Mouse (Mus musculus): Measurements from ENCODE around the gene Itga11. TPM values are rescaled to one million over a fixed set of nuclear protein-coding genes. Genes with fewer than 3 reads are reported as not detected.

The Itga11 gene
- polyA plus RNA-seq, 1 experiment, result 0.47 TPM

DNA sequence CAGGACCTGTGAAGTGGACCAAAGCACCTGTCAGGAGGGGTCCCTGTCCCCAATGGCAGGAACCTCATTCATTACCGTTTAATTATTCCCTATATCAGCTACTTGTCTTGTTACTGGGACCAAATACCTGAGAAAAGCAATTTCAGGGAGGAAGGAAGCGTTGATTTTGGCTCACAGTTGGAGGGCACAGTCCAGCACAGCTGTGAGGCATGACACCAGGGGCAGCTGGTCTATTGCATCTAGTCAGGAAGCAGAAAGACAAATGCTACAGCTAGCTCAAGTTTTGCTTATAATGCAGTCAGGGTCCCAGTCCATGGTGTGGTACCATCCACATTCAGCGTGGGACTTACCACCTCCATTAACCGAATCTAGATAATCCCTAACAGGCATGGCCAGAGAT is 29.6 kb downstream of the Itga11 start:
- Histone ChIP-seq H3K4me1 (replicated peaks; ENCODE audit: control insufficient read depth, insufficient read depth, low read length) (peaks cover 2% of the 10 kb centered on the region; the same call in 1 of the 2 replicates), H3K27ac (ENCODE audit: control insufficient read depth, insufficient read depth, low read length) (no peak overlapping the region), H3K4me3 (ENCODE audit: control insufficient read depth, insufficient read depth, low read length) (no peak overlapping the region), H3K36me3 (ENCODE audit: control insufficient read depth, insufficient read depth, low read length) (no peaks in the 10 kb centered on the region), H3K27me3 (ENCODE audit: control insufficient read depth, insufficient read depth, low read length) (no peaks in the 10 kb centered on the region)
- TF ChIP-seq POLR2A (IDR thresholded peaks at IDR 0.05; ENCODE audit: control insufficient read depth, extremely low read depth, insufficient read depth, low read length, poor library complexity) (no peak), CTCF (IDR thresholded peaks at IDR 0.05; ENCODE audit: borderline replicate concordance, control insufficient read depth, extremely low read depth, insufficient read depth, low read length, poor library complexity) (no peak)
- 87% methylated on average over 4 of the region's 4 CpGs for WGBS
- DNase-seq, result no peak

- no peaks in the 10 kb centered on the region for H3K27me3 ChIP-seq (ENCODE audit: control insufficient read depth, insufficient read depth, low read length)
- DNase-seq, result no peak
- H3K27ac ChIP-seq (ENCODE audit: control insufficient read depth, insufficient read depth, low read length), result no peak overlapping the region
- H3K4me1 ChIP-seq (replicated peaks; ENCODE audit: control insufficient read depth, insufficient read depth, low read length), result peaks cover 2% of the 10 kb centered on the region; the same call in 1 of the 2 replicates
- no peaks in the 10 kb centered on the region for H3K36me3 ChIP-seq (ENCODE audit: control insufficient read depth, insufficient read depth, low read length)
- TF ChIP-seq CTCF (IDR thresholded peaks at IDR 0.05; ENCODE audit: borderline replicate concordance, control insufficient read depth, extremely low read depth, insufficient read depth, low read length, poor library complexity), result no peak
- TF ChIP-seq POLR2A (IDR thresholded peaks at IDR 0.05; ENCODE audit: control insufficient read depth, extremely low read depth, insufficient read depth, low read length, poor library complexity), result no peak
- H3K4me3 ChIP-seq (ENCODE audit: control insufficient read depth, insufficient read depth, low read length), result no peak overlapping the region
- 41% methylated on average over 6 of the region's 6 CpGs for WGBS
Observed at GRCm38 (mm10) chr9:62707870-62708269, 30.2 kb downstream of the Itga11 start.

DNA sequence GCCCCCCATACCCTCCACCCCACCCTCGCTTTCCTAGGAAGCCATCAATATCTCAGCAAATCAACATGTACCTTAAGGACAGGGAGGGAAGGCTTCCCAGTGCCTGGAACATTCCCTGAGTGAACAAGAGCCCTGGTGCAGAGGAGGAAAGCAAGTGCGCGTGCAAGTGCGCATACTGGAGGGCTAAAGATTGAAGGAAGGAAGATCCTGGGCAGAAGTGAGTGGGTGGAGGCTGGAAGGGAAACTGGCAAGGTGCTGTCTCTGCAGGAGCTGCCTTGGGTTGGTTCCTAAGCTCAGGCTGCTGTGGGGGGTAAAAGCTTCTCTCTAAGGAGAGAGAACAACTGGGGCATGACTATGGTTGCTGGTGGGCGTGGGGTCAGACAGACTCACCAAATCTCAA is 32.4 kb downstream of the Itga11 start:
- Histone ChIP-seq H3K4me3 (ENCODE audit: control insufficient read depth, insufficient read depth, low read length) (no peak overlapping the region), H3K27ac (ENCODE audit: control insufficient read depth, insufficient read depth, low read length) (no peak overlapping the region), H3K4me1 (replicated peaks; ENCODE audit: control insufficient read depth, insufficient read depth, low read length) (peaks cover 2% of the 10 kb centered on the region; the same call in 1 of the 2 replicates), H3K36me3 (ENCODE audit: control insufficient read depth, insufficient read depth, low read length) (no peaks in the 10 kb centered on the region), H3K27me3 (ENCODE audit: control insufficient read depth, insufficient read depth, low read length) (no peaks in the 10 kb centered on the region)
- DNase-seq, result no peak
- TF ChIP-seq POLR2A (IDR thresholded peaks at IDR 0.05; ENCODE audit: control insufficient read depth, extremely low read depth, insufficient read depth, low read length, poor library complexity) (no peak), CTCF (IDR thresholded peaks at IDR 0.05; ENCODE audit: borderline replicate concordance, control insufficient read depth, extremely low read depth, insufficient read depth, low read length, poor library complexity) (no peak)
- WGBS, result 89% methylated on average over 5 of the region's 5 CpGs

DNA sequence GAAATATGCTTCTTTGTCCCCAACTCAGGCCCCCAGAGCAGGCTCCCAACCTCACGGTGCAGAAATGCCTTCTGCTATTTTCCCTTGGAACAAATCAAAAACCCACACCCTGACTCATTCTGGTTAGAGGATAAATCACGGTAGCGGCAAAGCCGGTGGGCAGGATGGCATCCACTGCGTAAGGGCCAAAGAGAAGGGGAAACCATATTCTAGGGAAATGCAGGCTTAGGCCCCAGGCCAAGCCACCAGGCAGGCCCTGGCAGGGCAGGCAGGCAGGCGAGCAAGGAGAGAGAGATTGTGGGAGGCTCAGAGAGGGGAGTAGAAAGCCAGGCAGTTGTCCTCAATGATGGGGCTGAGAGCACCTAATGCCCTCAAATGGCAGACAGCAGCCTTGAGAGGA is 34.7 kb downstream of the Itga11 start:
- Histone ChIP-seq H3K36me3 (ENCODE audit: control insufficient read depth, insufficient read depth, low read length) (no peaks in the 10 kb centered on the region), H3K27ac (ENCODE audit: control insufficient read depth, insufficient read depth, low read length) (no peak overlapping the region), H3K4me3 (ENCODE audit: control insufficient read depth, insufficient read depth, low read length) (no peak overlapping the region), H3K4me1 (replicated peaks; ENCODE audit: control insufficient read depth, insufficient read depth, low read length) (peaks cover 2% of the 10 kb centered on the region; the same call in 1 of the 2 replicates), H3K27me3 (ENCODE audit: control insufficient read depth, insufficient read depth, low read length) (no peaks in the 10 kb centered on the region)
- TF ChIP-seq CTCF (IDR thresholded peaks at IDR 0.05; ENCODE audit: borderline replicate concordance, control insufficient read depth, extremely low read depth, insufficient read depth, low read length, poor library complexity), result no peak
- no peak for TF ChIP-seq POLR2A (IDR thresholded peaks at IDR 0.05; ENCODE audit: control insufficient read depth, extremely low read depth, insufficient read depth, low read length, poor library complexity)
- no peak for DNase-seq
- WGBS, result 82% methylated on average over 6 of the region's 6 CpGs

DNA sequence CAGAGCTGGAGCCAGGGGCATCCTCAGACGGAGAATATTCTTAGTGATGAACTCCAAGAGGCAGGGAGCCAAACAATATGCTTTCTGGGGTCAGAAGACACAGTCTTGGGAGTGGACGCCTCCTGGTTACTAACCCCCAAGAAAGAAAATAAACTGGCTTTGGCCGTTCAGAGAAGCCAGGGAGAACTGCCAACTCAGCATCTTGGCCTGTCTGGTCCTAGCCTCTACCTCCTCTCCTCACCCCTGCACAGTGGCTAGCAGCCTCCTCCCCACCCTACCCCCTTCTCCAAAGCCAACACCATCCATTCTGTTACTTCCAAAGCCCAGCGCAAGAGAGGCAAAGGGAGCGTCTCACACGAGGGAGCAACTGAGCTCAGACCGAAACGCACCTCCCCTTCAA is 35.4 kb downstream of the Itga11 start:
- Histone ChIP-seq H3K36me3 (ENCODE audit: control insufficient read depth, insufficient read depth, low read length) (no peaks in the 10 kb centered on the region), H3K4me3 (ENCODE audit: control insufficient read depth, insufficient read depth, low read length) (no peak overlapping the region), H3K27me3 (ENCODE audit: control insufficient read depth, insufficient read depth, low read length) (no peaks in the 10 kb centered on the region), H3K4me1 (replicated peaks; ENCODE audit: control insufficient read depth, insufficient read depth, low read length) (peaks cover 4% of the 10 kb centered on the region), H3K27ac (ENCODE audit: control insufficient read depth, insufficient read depth, low read length) (no peak overlapping the region)
- WGBS, result 92% methylated on average over 8 of the region's 8 CpGs
- no peak for TF ChIP-seq POLR2A (IDR thresholded peaks at IDR 0.05; ENCODE audit: control insufficient read depth, extremely low read depth, insufficient read depth, low read length, poor library complexity)
- no peak for TF ChIP-seq CTCF (IDR thresholded peaks at IDR 0.05; ENCODE audit: borderline replicate concordance, control insufficient read depth, extremely low read depth, insufficient read depth, low read length, poor library complexity)
- DNase-seq, result no peak

- no peaks in the 10 kb centered on the region for H3K36me3 ChIP-seq (ENCODE audit: control insufficient read depth, insufficient read depth, low read length)
- no peak overlapping the region for H3K27ac ChIP-seq (ENCODE audit: control insufficient read depth, insufficient read depth, low read length)
- peaks cover 14% of the 10 kb centered on the region for H3K4me1 ChIP-seq (replicated peaks; ENCODE audit: control insufficient read depth, insufficient read depth, low read length)
- H3K27me3 ChIP-seq (ENCODE audit: control insufficient read depth, insufficient read depth, low read length), result no peaks in the 10 kb centered on the region
- H3K4me3 ChIP-seq (ENCODE audit: control insufficient read depth, insufficient read depth, low read length), result no peak overlapping the region
- no peak for DNase-seq
- TF ChIP-seq POLR2A (IDR thresholded peaks at IDR 0.05; ENCODE audit: control insufficient read depth, extremely low read depth, insufficient read depth, low read length, poor library complexity) (no peak), CTCF (IDR thresholded peaks at IDR 0.05; ENCODE audit: borderline replicate concordance, control insufficient read depth, extremely low read depth, insufficient read depth, low read length, poor library complexity) (no peak)
- WGBS, result 45% methylated on average over 3 of the region's 3 CpGs
Observed at GRCm38 (mm10) chr9:62714336-62714735, 36.7 kb downstream of the Itga11 start.

- TF ChIP-seq CTCF (IDR thresholded peaks at IDR 0.05; ENCODE audit: borderline replicate concordance, control insufficient read depth, extremely low read depth, insufficient read depth, low read length, poor library complexity) (no peak), POLR2A (IDR thresholded peaks at IDR 0.05; ENCODE audit: control insufficient read depth, extremely low read depth, insufficient read depth, low read length, poor library complexity) (no peak)
- Histone ChIP-seq H3K36me3 (ENCODE audit: control insufficient read depth, insufficient read depth, low read length) (no peaks in the 10 kb centered on the region), H3K27me3 (ENCODE audit: control insufficient read depth, insufficient read depth, low read length) (no peaks in the 10 kb centered on the region), H3K4me3 (ENCODE audit: control insufficient read depth, insufficient read depth, low read length) (no peak overlapping the region), H3K4me1 (replicated peaks; ENCODE audit: control insufficient read depth, insufficient read depth, low read length) (peaks cover 14% of the 10 kb centered on the region), H3K27ac (ENCODE audit: control insufficient read depth, insufficient read depth, low read length) (peak overlapping the region; percentile 27; the same call in 1 of the 2 replicates)
- 41% methylated on average over 8 of the region's 8 CpGs for WGBS
- DNase-seq, result peak; percentile 10
Observed at GRCm38 (mm10) chr9:62717982-62718381, 40.4 kb downstream of the Itga11 start.

All from thymus, adult 2 months (tissue).